Mouse (Mus musculus) adrenal gland, adult (tissue): ENCODE measurements around the gene Lmod2.

Source experiments
- DNase-seq, 2 experiments: peaks; one replicate each; pipeline ENCODE4 v3.0.0; 2022 to 2023; ENCODE audit warnings: low spot score in 1 of 2; ENCODE audit not compliant: inconsistent age in 2 of 2

Lmod2 gene

DNA sequence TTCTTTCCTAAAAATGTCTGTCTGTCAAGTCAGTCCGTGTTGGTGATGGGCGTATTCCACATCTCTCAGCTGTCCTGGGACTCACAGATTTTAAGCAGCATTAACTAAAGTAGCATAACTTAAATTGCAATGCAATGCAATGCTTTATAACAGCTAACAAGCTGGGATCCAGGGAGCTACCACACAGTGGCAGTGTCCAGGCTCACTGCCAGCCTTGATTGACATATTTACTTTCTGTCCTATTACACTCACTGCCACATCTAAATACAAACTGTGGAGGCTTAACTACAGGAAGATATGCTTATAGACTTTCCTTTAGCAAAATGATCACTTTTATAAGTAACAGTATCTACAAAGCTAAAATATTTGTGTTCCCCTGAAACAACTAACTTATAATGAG is 38.3 kb downstream of the Lmod2 start:
- no peak for DNase-seq

DNA sequence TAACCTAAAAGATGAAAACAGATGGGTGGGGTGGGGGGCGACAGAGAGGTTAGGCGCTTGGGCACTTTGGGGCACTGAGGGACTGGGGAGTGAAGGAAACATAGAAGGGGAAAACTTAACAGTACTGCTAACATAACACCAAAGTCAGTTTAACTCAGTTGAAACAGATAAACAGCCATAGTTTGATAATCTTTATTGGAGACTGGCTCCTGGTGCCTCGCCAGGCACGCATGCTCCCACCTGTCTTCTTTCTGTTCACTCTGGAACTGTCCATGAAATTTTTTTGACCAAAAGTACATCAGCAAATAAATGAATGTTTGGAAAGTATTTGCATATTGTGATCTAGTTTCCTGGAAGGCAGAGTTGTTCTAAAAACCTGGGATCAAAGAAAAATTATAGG is 43.7 kb downstream of the Lmod2 start:
- no peak for DNase-seq

DNA sequence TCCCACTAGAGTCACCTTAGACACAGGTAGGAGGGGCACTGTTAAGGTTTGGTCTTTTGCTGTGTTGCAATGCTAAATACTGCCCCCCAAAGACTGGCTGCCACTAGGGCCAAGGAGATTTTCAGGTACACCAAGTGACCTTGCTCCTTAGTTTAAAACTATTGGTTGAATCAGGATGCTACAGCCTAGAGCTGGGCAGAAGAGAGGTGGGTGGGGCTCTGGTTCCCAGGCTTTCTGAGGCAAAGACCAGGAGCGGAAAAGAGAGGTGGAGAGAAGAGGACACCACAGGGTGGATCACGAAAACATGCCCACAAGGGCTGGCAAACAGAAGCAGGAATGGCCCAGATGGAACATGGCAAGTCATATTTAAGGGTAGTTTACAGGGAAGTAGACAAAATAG is 44.6 kb downstream of the Lmod2 start:
- DNase-seq = no peak

DNA sequence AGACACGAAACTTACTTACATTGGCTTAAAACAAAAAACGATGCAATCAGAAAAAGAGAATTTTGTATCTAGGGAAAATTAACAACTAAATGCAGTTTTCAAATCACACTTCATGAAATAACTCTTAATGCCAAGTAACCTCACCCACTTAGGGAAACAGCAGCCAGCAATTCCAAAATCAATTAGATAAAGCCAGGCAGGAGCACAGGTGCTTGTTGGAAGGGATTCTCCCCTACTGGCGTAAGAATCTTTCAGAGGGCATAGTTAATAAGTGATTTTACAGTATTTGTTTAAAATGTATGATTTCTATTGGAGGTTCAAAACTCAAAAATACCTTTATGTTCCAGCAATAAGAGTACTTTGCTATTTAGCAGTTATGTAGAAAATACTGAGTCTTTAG is 45.4 kb downstream of the Lmod2 start:
- DNase-seq = no peak

DNA sequence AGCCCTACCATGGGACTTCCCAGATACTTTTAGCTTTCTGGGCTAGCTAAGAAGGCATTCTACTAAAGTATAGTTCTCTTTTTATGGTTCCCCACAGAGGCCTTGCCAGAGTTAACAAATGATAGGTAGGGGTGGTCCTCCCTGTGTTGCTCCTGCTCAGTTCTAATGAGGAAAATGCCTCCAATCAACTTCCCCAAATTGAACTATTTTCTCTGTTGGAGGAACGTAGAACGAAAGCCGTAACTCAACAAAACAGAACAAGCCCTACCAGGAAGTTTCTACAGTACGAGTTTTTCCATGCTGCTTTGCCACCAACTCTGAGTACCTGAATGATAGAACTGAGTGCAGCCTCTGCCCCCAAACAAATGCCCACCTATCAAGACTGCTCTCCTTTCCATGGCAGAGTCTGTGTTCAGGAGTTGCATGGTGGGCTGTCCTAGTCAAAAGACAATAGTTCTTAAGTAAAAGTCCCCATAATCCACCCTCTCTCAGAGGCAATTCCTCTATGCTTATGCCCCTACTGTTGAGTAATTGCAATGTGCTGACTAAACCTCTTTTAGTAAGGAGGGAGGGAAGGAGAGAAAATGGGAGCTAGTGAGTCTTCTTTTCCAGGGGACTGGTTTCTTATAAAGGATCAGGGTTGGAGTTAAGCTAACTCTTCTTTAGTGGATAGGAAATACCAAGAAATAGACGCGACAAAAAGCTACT is 47.9 kb downstream of the Lmod2 start:
- no peak for DNase-seq

DNA sequence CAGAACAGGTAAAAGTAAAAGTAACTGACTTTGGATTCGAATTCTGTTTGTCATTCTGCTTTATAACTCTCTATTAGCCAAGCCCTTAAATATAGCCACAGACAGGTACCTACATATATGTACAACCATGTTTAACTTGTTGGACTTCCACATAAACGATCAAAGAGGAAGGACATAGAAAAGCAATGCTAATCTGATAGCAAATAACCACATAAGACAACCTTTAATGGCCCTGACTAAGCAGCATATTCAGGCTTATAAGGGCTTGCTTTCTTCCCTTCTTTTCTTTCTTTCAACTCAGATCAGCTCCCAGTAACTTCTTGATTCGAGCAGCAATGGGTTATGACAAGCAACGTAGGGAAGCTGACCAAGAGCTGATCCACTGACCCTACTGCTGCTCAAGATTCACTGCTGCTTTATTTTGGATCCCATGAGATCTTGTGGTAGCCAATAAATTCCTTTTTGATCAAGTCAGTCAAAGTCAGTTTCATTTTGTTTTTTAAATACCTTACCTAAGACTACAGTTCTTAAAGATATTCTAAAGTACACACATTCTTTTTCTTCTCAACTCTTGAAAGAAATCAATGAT is 49.6 kb downstream of the Lmod2 start:
- DNase-seq = no peak

DNA sequence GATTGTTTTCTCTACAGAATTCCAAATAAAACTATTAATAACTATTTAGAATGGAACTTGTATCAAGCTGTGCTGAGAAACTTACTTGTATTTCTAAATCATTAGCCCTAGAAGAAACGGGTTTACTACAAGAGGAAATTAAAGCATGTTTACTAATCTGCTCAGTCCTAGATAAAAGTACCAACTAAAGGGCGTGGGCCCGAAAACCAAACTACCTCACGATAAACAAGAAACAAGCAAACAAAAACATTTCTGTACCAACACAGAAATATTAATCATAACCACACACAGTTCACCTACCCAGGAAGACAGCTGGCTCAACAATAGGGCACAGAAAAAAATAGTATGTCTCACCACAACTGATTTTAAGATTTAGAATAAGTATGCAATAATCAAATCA is 50.8 kb downstream of the Lmod2 start:
- no peak for DNase-seq

DNA sequence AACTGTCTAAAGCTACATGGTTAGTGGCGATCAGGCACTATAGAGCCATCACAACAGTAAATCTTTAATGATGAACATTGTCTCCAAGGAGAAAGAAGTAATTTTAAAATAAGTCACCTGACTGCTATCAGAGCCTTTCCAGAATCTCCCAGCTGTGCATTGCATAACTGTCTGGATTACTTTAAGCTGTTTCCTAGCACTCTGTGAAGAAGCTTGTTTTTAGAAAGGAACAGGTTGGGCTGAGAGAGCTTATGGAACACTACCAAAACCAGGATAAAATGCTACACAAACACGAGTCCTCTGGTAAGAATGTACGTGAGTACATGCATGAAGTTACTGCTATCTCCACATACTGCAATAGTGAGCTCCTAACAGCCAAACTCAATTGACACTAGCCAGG is 53.2 kb downstream of the Lmod2 start:
- no peak for DNase-seq

DNA sequence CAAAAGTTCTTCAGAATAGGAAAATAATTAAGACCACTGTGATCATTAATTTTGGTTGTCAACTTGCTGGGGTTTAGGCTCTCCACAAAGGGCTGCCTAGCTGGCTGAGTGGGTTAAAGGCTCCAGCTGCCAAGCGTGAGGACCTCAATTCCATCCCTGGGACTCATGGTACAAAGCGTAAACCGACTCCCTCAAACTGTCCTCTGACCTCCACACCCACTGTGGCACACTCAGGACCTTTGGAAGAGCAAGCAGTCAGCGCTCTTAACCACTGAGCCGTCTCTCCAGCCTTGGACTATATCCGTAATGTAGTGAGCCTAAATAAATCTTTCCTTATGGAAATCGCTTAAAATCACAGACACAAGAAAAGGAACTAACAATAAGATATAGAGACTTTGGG is 54.0 kb downstream of the Lmod2 start:
- no peak for DNase-seq
